Mouse (Mus musculus) lung, adult 2 months (tissue): ENCODE measurements around the gene Plpp2. TPM values are rescaled to one million over a fixed set of nuclear protein-coding genes. Genes with fewer than 3 reads are reported as not detected.

ENCODE experiments used
- DNase-seq: peaks from one replicate; pipeline ENCODE4 v3.0.0; 2022
- H3K4me1 ChIP-seq: fragments of 200-500 bp; 2 replicates; pipeline ENCODE4 v1.6.1; 2011; ENCODE audit warnings: low read length; ENCODE audit not compliant: control insufficient read depth, insufficient read depth
- H3K4me3 ChIP-seq: fragments of 200-500 bp; replicated peaks from 2 replicates; pipeline ENCODE3; 2011; ENCODE audit warnings: low read depth, mild to moderate bottlenecking, control low read depth, low read length; ENCODE audit errors: extremely low read depth
- CTCF ChIP-seq: fragments of 200-500 bp; IDR thresholded peaks from 2 replicates; pipeline ENCODE4 v1.5.1; 2011; ENCODE audit warnings: mild to moderate bottlenecking, low read length, control low read depth; ENCODE audit not compliant: insufficient read depth
- POLR2A ChIP-seq: fragments of 200-500 bp; IDR thresholded peaks from 2 replicates; pipeline ENCODE4 v1.6.1; 2011; ENCODE audit warnings: low read depth, mild to moderate bottlenecking, control low read depth, low read length, borderline replicate concordance; ENCODE audit errors: extremely low read depth
- WGBS: fragments of 180-500 bp; shearing (Covaris S2); methylation state at CpG from one replicate; pipeline ENCODE4 v1.1.7; 2018; 5-methylcytosine and 5-hydroxymethylcytosine counted together
- polyA plus RNA-seq: library from polyadenylated mRNA; depleted of rRNA; stranded (reverse); fragments of >200 nt; gene quantifications from 2 replicates; pipeline ENCODE4 v1.2.3, GENCODE M21; 2012

Plpp2 gene
- polyA plus RNA-seq, 1 experiment = 30.4 TPM

DNA sequence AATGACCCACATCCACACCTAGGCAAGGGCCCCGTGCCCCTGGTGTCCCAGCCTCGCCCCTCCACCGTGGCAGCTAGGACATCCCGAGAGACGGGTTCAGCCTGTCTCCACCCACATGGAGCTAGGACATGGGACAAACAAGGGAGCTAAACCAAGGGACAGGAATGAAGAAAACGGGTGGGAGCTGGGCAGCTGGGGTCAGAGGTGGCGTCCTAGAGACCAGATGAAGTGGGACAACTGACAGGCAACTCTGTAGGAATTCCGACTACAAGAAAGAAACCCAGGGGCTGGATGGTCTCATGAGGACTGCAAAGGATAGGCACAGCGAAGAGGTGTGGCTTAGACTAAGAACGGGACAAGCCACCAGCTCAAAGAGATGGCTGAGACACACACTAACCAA lies 20.1 kb upstream of the Plpp2 start:
- 26% methylated on average over 10 of the region's 10 CpGs for WGBS
- peaks cover 8% of the 10 kb centered on the region; the same call in 1 of the 2 replicates for H3K4me1 ChIP-seq
- no peak for DNase-seq
- no peak for TF ChIP-seq CTCF
- TF ChIP-seq POLR2A = no peak
- no peak overlapping the region for H3K4me3 ChIP-seq

DNA sequence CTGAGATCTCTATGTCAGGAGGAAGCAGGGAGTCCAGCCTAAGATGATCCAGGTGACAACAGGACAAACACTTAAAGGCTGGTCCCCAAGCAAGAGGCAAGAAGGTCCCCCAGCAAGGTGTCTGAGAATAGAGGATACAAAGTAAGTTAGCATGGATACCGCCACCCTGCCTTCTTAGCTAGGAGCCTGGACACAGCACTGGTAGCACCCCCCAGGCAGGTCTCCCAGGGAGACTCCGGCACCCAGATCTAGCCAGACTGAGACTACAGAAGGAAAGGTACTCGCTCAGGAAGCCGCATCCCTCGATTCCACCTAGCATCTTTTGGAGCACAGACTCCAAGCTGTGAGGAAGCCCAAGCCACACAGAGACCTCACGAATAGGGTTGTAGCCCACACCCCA lies 19.6 kb upstream of the Plpp2 start:
- 90% methylated on average over 6 of the region's 6 CpGs for WGBS
- no peak for DNase-seq
- no peak overlapping the region for H3K4me3 ChIP-seq
- TF ChIP-seq CTCF (no peak), POLR2A (no peak)
- peaks cover 8% of the 10 kb centered on the region; the same call in 1 of the 2 replicates for H3K4me1 ChIP-seq

DNA sequence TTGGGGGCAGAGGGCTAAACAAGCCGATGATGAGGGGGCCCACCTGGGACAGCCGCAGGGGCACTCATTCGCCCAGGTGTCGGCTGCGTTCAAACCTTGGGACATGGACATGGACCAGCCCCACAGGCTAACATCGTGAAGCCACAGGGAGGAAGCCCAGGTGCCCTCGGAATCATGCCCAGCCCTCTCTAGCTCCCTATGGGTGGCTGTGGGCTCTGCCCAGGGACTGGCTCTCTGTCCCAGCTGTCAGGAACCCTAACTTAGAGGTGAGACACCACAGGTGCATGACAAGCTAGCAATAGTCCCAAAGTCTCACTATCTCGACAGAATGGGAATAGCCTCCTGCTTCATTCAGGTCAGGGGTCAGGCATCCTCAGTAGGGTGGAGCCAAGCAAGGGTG lies 18.9 kb upstream of the Plpp2 start:
- DNase-seq = no peak
- Histone ChIP-seq H3K4me3 (no peak overlapping the region), H3K4me1 (peaks cover 8% of the 10 kb centered on the region; the same call in 1 of the 2 replicates)
- TF ChIP-seq POLR2A = no peak
- TF ChIP-seq CTCF = no peak
- WGBS = 82% methylated on average over 8 of the region's 8 CpGs

DNA sequence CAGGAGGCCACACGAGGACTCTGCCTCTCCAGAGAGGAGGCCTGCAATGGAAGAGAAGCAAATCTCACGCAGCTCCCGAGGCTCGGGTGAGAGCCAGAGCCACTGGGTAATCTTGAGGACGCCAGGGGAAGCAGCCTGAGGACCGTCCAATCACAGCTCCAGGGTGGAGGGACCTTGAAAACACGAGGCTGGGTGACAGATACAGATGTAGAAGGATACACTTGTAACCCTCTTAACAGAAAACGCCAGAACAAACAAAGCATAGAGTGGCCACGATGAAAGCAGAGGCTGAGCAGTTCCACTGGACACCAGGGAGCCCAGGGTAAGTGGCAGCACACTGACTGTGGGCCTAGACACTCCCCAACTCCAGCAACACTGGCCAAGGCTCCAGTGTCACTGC lies 16.8 kb upstream of the Plpp2 start:
- Histone ChIP-seq H3K4me1 (peaks cover 8% of the 10 kb centered on the region; the same call in 1 of the 2 replicates), H3K4me3 (no peak overlapping the region)
- 61% methylated on average over 9 of the region's 9 CpGs for WGBS
- DNase-seq = no peak
- TF ChIP-seq POLR2A (no peak), CTCF (no peak)

- DNase-seq = no peak
- Histone ChIP-seq H3K4me3 (no peak overlapping the region), H3K4me1 (peaks cover 7% of the 10 kb centered on the region; the same call in 1 of the 2 replicates)
- 94% methylated on average over 18 of the region's 18 CpGs for WGBS
- TF ChIP-seq CTCF (no peak), POLR2A (no peak)
These were observed 15.6 kb upstream of the Plpp2 start for GRCm38 (mm10) chr10:79548971-79549723.

- Histone ChIP-seq H3K4me1 (peaks cover under 1% of the 10 kb centered on the region; the same call in 1 of the 2 replicates), H3K4me3 (no peak overlapping the region)
- 84% methylated on average over 5 of the region's 5 CpGs for WGBS
- no peak for DNase-seq
- TF ChIP-seq POLR2A = no peak
- no peak for TF ChIP-seq CTCF
These were observed 14.9 kb upstream of the Plpp2 start for GRCm38 (mm10) chr10:79548546-79548945.

- H3K4me1 ChIP-seq = no peaks in the 10 kb centered on the region
- no peak for DNase-seq
- no peak overlapping the region for H3K4me3 ChIP-seq
- WGBS = 64% methylated on average over 5 of the region's 5 CpGs
- TF ChIP-seq CTCF (no peak), POLR2A (no peak)
These were observed 13.6 kb upstream of the Plpp2 start for GRCm38 (mm10) chr10:79547148-79547675.

- no peak for DNase-seq
- WGBS = 91% methylated on average over 11 of the region's 11 CpGs
- no peaks in the 10 kb centered on the region for H3K4me1 ChIP-seq
- TF ChIP-seq POLR2A = no peak
- no peak for TF ChIP-seq CTCF
- H3K4me3 ChIP-seq = no peak overlapping the region
These were observed 12.9 kb upstream of the Plpp2 start for GRCm38 (mm10) chr10:79546483-79546882.

DNA sequence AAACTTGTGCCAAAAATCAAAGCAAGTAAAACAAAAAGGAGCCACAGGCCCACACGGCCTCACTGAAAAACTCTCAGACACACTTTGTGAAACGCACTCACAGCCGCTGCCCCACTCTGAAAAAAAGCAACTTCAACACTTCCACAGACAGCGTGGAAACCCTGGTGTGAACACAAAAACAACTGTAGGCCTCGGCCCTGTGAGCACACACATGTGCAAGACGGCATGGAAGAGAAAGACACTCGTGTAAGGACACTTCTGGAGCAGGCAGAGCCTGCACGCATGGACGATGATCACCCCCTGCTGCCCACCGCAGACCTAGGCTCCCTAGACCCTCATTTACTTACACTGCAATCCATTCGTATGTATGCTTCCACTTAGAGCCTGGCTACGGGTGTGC lies 12.3 kb upstream of the Plpp2 start:
- 90% methylated on average over 12 of the region's 12 CpGs for WGBS
- no peak overlapping the region for H3K4me3 ChIP-seq
- DNase-seq = no peak
- no peak for TF ChIP-seq CTCF
- no peak for TF ChIP-seq POLR2A
- H3K4me1 ChIP-seq = no peaks in the 10 kb centered on the region

- Histone ChIP-seq H3K4me3 (no peak overlapping the region), H3K4me1 (no peaks in the 10 kb centered on the region)
- no peak for TF ChIP-seq POLR2A
- no peak for TF ChIP-seq CTCF
- DNase-seq = no peak
- 92% methylated on average over 5 of the region's 5 CpGs for WGBS
These were observed 11.0 kb upstream of the Plpp2 start for GRCm38 (mm10) chr10:79544631-79545030.
